Mouse (Mus musculus): ENCODE measurements around the gene Cacul1. TPM values are rescaled to one million over a fixed set of nuclear protein-coding genes. Genes with fewer than 3 reads are reported as not detected.

The Cacul1 gene
- total and polyA plus RNA-seq, 3 experiments, result 38.7 to 81.8 (median 43.6) TPM

DNA sequence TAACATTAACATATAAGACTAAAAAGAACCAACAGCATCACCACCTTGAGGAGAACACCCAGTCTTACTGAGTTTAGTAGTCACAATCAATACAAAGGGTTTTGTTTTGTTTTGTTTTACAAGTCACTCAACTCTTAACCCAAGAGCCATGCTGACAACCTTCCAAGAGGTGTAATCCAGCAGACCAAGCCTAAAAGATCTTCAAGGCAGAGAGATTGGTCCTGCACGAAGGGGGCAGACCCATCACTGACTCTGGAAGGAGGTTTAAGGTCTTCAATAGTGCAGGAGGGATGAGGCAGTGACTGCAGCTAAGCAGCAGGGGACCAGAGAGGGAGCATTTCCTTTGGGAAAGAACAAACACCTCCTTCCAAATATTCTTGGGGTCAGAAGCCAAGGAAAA lies 55.7 kb downstream of the Cacul1 start:
- no peak for DNase-seq (ENCODE audit: low spot score)
- Histone ChIP-seq H3K4me3 (ENCODE audit: low read depth, low read length) (no peak overlapping the region), H3K4me1 (ENCODE audit: insufficient read depth, low read depth, low read length) (0 out of 2 replicates have a peak, but pooled peaks cover 2% of the 10 kb centered on the region), H3K36me3 (replicated peaks) (peaks cover 26% of the 10 kb centered on the region), H3K9me3 (replicated peaks) (no peaks in the 10 kb centered on the region), H3K27me3 (ENCODE audit: insufficient read depth, low read length) (no peaks in the 10 kb centered on the region)
- no peak for ATAC-seq (ENCODE audit: extremely low read depth, insufficient number of reproducible peaks, low FRiP score, poor library complexity, severe bottlenecking)
- TF ChIP-seq GATA2 (IDR thresholded peaks at IDR 0.05; ENCODE audit: borderline replicate concordance, low read depth, low read length), result no peak
- TF ChIP-seq GATA1 (IDR thresholded peaks at IDR 0.05; ENCODE audit: borderline replicate concordance, low read length), result no peak
- no peak for TF ChIP-seq POLR2AphosphoS5 (IDR thresholded peaks at IDR 0.05; ENCODE audit: insufficient replicate concordance, low read depth, low read length)
- no peak for TF ChIP-seq TAL1 (conservative IDR thresholded peaks at IDR 0.05; ENCODE audit: low read depth, low read length)
- no peak for TF ChIP-seq CTCF (IDR thresholded peaks at IDR 0.05; ENCODE audit: low read depth, low read length)

DNA sequence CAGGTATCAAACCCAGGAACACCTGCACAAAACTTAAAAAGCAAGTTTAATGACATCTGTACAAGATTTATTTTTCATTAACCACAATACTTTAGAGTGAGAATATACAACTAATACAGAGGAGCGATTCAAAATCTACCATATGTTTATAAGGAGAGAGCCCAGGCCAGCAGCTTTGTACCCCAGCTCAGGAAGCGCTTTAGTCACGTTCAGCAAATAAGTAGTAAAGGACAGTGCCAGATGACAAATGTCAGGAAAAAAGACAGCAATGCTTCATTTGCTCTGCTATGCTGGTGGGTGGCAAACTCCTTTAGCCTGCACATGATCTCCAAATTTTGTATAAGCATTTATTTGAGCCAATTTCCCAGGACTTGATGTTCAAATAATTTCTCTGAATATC lies 56.1 kb downstream of the Cacul1 start:
- no peak for DNase-seq (ENCODE audit: low spot score)
- H3K27me3 ChIP-seq (ENCODE audit: insufficient read depth, low read length), result no peaks in the 10 kb centered on the region
- TF ChIP-seq GATA2 (IDR thresholded peaks at IDR 0.05; ENCODE audit: borderline replicate concordance, low read depth, low read length) (no peak), CTCF (IDR thresholded peaks at IDR 0.05; ENCODE audit: low read depth, low read length) (no peak), GATA1 (IDR thresholded peaks at IDR 0.05; ENCODE audit: borderline replicate concordance, low read length) (no peak), TAL1 (conservative IDR thresholded peaks at IDR 0.05; ENCODE audit: low read depth, low read length) (no peak), POLR2AphosphoS5 (IDR thresholded peaks at IDR 0.05; ENCODE audit: insufficient replicate concordance, low read depth, low read length) (no peak)

DNA sequence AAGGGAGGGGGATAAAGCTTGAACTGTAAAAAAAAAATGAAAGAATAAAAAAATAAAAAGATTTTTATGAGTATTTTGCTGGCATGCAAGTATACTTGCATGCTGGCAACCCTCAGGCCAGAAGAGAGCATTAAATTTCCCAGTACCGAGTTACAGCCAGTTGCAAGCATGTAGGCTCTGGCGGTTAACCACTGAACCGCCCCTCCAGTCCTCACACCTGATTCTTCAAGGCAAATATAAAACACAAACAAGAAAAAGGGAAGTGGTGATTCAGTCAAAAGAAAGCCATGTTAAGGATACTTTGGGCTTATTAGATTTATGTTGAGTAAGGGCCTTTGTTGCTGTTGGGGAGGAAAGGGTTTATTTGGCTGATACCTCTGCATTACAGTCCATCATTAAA lies 60.7 kb downstream of the Cacul1 start:
- Histone ChIP-seq H3K9me3 (replicated peaks) (no peaks in the 10 kb centered on the region), H3K36me3 (replicated peaks) (peaks cover 5% of the 10 kb centered on the region), H3K27me3 (ENCODE audit: insufficient read depth, low read length) (0 out of 2 replicates have a peak, but pooled peaks cover 2% of the 10 kb centered on the region), H3K4me3 (ENCODE audit: low read depth, low read length) (no peak overlapping the region), H3K4me1 (ENCODE audit: insufficient read depth, low read depth, low read length) (no peaks in the 10 kb centered on the region)
- no peak for TF ChIP-seq GATA1 (IDR thresholded peaks at IDR 0.05; ENCODE audit: borderline replicate concordance, low read length)
- no peak for TF ChIP-seq TAL1 (conservative IDR thresholded peaks at IDR 0.05; ENCODE audit: low read depth, low read length)
- TF ChIP-seq POLR2AphosphoS5 (IDR thresholded peaks at IDR 0.05; ENCODE audit: insufficient replicate concordance, low read depth, low read length), result no peak
- no peak for TF ChIP-seq GATA2 (IDR thresholded peaks at IDR 0.05; ENCODE audit: borderline replicate concordance, low read depth, low read length)
- TF ChIP-seq CTCF (IDR thresholded peaks at IDR 0.05; ENCODE audit: low read depth, low read length), result no peak
- no peak; the same call in 1 of the 2 replicates for ATAC-seq (ENCODE audit: extremely low read depth, insufficient number of reproducible peaks, low FRiP score, poor library complexity, severe bottlenecking)
- no peak for DNase-seq (ENCODE audit: low spot score)

More for the DNA sequence above, 56.1 kb downstream of the Cacul1 start:
- peaks cover 23% of the 10 kb centered on the region for H3K36me3 ChIP-seq (replicated peaks)
- no peak overlapping the region for H3K4me3 ChIP-seq (ENCODE audit: low read depth, low read length)
- H3K4me1 ChIP-seq (ENCODE audit: insufficient read depth, low read depth, low read length), result 0 out of 2 replicates have a peak, but pooled peaks cover 2% of the 10 kb centered on the region
- ATAC-seq (ENCODE audit: extremely low read depth, insufficient number of reproducible peaks, low FRiP score, poor library complexity, severe bottlenecking), result no peak
- H3K9me3 ChIP-seq (replicated peaks), result no peaks in the 10 kb centered on the region

DNA sequence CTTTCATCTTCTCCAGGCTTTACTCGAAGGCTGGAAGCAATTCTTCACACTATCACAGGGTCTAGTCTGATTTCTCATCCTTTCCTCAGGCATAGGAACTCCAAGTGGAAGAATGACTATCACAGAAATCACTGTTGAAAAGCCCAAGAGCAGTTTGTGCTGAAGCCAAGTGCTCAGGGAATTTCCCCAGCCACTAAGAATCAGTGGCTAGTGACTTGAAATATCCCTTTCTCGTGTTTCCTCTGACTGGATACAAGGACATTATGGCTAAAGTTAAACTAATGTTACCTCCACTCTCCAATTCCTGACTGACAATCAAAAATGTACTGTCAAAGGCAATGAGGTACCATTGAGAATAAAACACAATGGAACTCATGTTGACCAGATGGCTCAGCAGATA lies 65.8 kb downstream of the Cacul1 start:
- no peak for ATAC-seq (ENCODE audit: extremely low read depth, insufficient number of reproducible peaks, low FRiP score, poor library complexity, severe bottlenecking)
- Histone ChIP-seq H3K4me3 (ENCODE audit: low read depth, low read length) (no peak overlapping the region), H3K4me1 (ENCODE audit: insufficient read depth, low read depth, low read length) (no peaks in the 10 kb centered on the region), H3K36me3 (replicated peaks) (no peaks in the 10 kb centered on the region), H3K9me3 (replicated peaks) (no peaks in the 10 kb centered on the region), H3K27me3 (ENCODE audit: insufficient read depth, low read length) (peaks cover 18% of the 10 kb centered on the region)
- no peak for DNase-seq (ENCODE audit: low spot score)
- no peak for TF ChIP-seq GATA2 (IDR thresholded peaks at IDR 0.05; ENCODE audit: borderline replicate concordance, low read depth, low read length)
- TF ChIP-seq GATA1 (IDR thresholded peaks at IDR 0.05; ENCODE audit: borderline replicate concordance, low read length), result no peak

DNA sequence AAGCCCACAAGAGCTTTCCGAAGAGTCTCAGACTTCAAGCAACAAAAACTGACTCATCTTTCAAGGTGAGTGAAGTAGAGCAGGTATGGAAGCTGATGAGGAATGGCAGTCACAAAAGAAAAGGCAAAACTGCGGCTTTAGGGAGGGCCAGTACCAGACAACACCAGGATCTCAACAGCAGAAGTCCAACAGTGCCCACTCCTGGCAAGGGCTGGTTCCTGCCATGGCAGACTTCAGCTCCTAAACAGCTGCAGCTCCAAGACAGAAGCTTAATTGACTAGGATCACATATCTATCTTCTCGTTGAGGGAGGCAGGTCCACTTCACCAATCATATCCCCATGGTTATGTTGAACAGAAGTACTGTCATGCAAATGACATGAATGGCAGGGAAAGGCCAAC lies 67.4 kb downstream of the Cacul1 start:
- no peaks in the 10 kb centered on the region for H3K36me3 ChIP-seq (replicated peaks)
- DNase-seq (ENCODE audit: low spot score), result no peak
- no peaks in the 10 kb centered on the region for H3K9me3 ChIP-seq (replicated peaks)
- ATAC-seq (ENCODE audit: extremely low read depth, insufficient number of reproducible peaks, low FRiP score, poor library complexity, severe bottlenecking), result no peak
- peaks cover 24% of the 10 kb centered on the region for H3K27me3 ChIP-seq (ENCODE audit: insufficient read depth, low read length)
- TF ChIP-seq GATA2 (IDR thresholded peaks at IDR 0.05; ENCODE audit: borderline replicate concordance, low read depth, low read length), result no peak
- no peak for TF ChIP-seq TAL1 (conservative IDR thresholded peaks at IDR 0.05; ENCODE audit: low read depth, low read length)
- TF ChIP-seq GATA1 (IDR thresholded peaks at IDR 0.05; ENCODE audit: borderline replicate concordance, low read length), result no peak
- TF ChIP-seq POLR2AphosphoS5 (IDR thresholded peaks at IDR 0.05; ENCODE audit: insufficient replicate concordance, low read depth, low read length), result no peak
- TF ChIP-seq CTCF (IDR thresholded peaks at IDR 0.05; ENCODE audit: low read depth, low read length), result no peak
- no peaks in the 10 kb centered on the region for H3K4me1 ChIP-seq (ENCODE audit: insufficient read depth, low read depth, low read length)
- no peak overlapping the region for H3K4me3 ChIP-seq (ENCODE audit: low read depth, low read length)

DNA sequence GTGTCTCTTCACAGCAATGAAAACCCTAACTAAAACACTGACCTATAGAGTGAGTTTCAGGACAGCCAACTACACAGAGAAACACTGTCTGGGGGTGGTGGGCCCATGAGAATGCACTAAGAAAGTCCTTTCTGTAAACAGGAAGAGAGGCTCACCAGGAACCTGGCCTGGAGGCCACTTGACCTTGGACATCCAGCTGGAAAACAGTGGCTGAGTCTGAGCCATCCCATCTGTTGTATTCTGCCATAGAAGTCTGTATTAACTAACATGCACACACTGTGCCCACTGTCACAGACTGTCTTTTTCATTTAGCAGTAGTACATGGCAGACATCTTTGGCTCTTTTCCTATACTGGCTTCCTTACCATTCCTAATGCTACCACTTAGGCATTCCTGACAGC lies 80.6 kb downstream of the Cacul1 start:
- no peaks in the 10 kb centered on the region for H3K4me1 ChIP-seq (ENCODE audit: insufficient read depth, low read depth, low read length)
- no peaks in the 10 kb centered on the region for H3K9me3 ChIP-seq (replicated peaks)
- H3K36me3 ChIP-seq (replicated peaks), result no peaks in the 10 kb centered on the region
- DNase-seq (ENCODE audit: low spot score) (no peak), ATAC-seq (ENCODE audit: extremely low read depth, insufficient number of reproducible peaks, low FRiP score, poor library complexity, severe bottlenecking) (no peak)
- no peaks in the 10 kb centered on the region for H3K27me3 ChIP-seq (ENCODE audit: insufficient read depth, low read length)
- H3K4me3 ChIP-seq (ENCODE audit: low read depth, low read length), result no peak overlapping the region
- TF ChIP-seq GATA2 (IDR thresholded peaks at IDR 0.05; ENCODE audit: borderline replicate concordance, low read depth, low read length), result no peak

DNA sequence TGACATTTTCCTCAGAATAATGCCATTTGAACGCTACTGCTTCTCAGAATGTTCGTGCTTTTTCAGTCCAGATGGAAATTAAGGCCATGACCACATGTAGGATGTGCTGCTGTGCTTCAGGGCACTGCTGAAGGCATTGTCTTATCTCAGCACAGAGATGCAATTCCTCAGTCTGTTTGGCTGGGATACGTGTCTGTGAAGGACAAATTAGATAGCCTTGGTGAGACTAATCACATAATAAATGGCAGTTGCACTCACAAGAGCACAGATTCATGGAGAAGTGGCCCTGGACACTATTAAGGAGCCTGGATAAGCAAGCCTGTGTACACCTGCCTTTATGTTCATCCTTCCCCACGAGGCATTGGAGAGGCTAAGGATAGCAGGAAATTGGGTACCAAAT lies 83.7 kb downstream of the Cacul1 start:
- TF ChIP-seq TAL1 (conservative IDR thresholded peaks at IDR 0.05; ENCODE audit: low read depth, low read length) (no peak), GATA2 (IDR thresholded peaks at IDR 0.05; ENCODE audit: borderline replicate concordance, low read depth, low read length) (no peak), POLR2AphosphoS5 (IDR thresholded peaks at IDR 0.05; ENCODE audit: insufficient replicate concordance, low read depth, low read length) (no peak), GATA1 (IDR thresholded peaks at IDR 0.05; ENCODE audit: borderline replicate concordance, low read length) (no peak), CTCF (IDR thresholded peaks at IDR 0.05; ENCODE audit: low read depth, low read length) (no peak)
- no peaks in the 10 kb centered on the region for H3K36me3 ChIP-seq (replicated peaks)

More for the DNA sequence above, 83.7 kb downstream of the Cacul1 start:
- Histone ChIP-seq H3K27me3 (ENCODE audit: insufficient read depth, low read length) (no peaks in the 10 kb centered on the region), H3K9me3 (replicated peaks) (no peaks in the 10 kb centered on the region), H3K4me1 (ENCODE audit: insufficient read depth, low read depth, low read length) (no peaks in the 10 kb centered on the region), H3K4me3 (ENCODE audit: low read depth, low read length) (no peak overlapping the region)
- DNase-seq (ENCODE audit: low spot score) (no peak), ATAC-seq (ENCODE audit: extremely low read depth, insufficient number of reproducible peaks, low FRiP score, poor library complexity, severe bottlenecking) (no peak)

All from G1E (cell line).